Mouse (Mus musculus): Measurements from ENCODE around the gene Ccdc142. TPM values are rescaled to one million over a fixed set of nuclear protein-coding genes. Genes with fewer than 3 reads are reported as not detected.
A peak's percentile ranks its signal among the peaks of the same experiment; 100 is the strongest.

Gene Ccdc142
- polyA plus RNA-seq, 1 experiment from 2014 or later = 2.8 TPM

GRCm38 (mm10) chr6:83117165-83117438, 15.7 kb downstream of the Ccdc142 start:
- no peak for DNase-seq (ENCODE audit: low spot score)

- DNase-seq (ENCODE audit: low spot score) = no peak
These were observed 16.2 kb downstream of the Ccdc142 start for GRCm38 (mm10) chr6:83117616-83118015.

- no peak for DNase-seq (ENCODE audit: low spot score)
These were observed 17.0 kb downstream of the Ccdc142 start for GRCm38 (mm10) chr6:83118369-83118768.

GRCm38 (mm10) chr6:83118825-83119733, 17.7 kb downstream of the Ccdc142 start:
- no peak for DNase-seq (ENCODE audit: low spot score)

- no peak for DNase-seq (ENCODE audit: low spot score)
These were observed 18.3 kb downstream of the Ccdc142 start for GRCm38 (mm10) chr6:83119734-83120051.

GRCm38 (mm10) chr6:83120930-83121862, 19.8 kb downstream of the Ccdc142 start, which contains the start of gene Wbp1:
Gene Wbp1, minus strand, starts transcription at chr6:83121559.
- DNase-seq (ENCODE audit: low spot score) = peak; percentile 97

- DNase-seq (ENCODE audit: low spot score) = peak; percentile 43
These were observed 20.7 kb downstream of the Ccdc142 start for GRCm38 (mm10) chr6:83121863-83122710.

- DNase-seq (ENCODE audit: low spot score) = no peak
These were observed 21.6 kb downstream of the Ccdc142 start for GRCm38 (mm10) chr6:83122961-83123360.

- peak; percentile 96 for DNase-seq (ENCODE audit: low spot score)
These were observed 23.5 kb downstream of the Ccdc142 start for GRCm38 (mm10) chr6:83124851-83125312.

- no peak for DNase-seq (ENCODE audit: low spot score)
These were observed 23.9 kb downstream of the Ccdc142 start, which contains the start of gene Ino80b for GRCm38 (mm10) chr6:83125331-83125730. Gene Ino80b, minus strand, starts transcription at chr6:83125431.

- DNase-seq (ENCODE audit: low spot score) = no peak
These were observed 26.0 kb downstream of the Ccdc142 start for GRCm38 (mm10) chr6:83127419-83127818.

GRCm38 (mm10) chr6:83131469-83132034, 30.2 kb downstream of the Ccdc142 start:
- DNase-seq (ENCODE audit: low spot score) = no peak

GRCm38 (mm10) chr6:83132176-83132919, 30.9 kb downstream of the Ccdc142 start:
- no peak for DNase-seq (ENCODE audit: low spot score)

GRCm38 (mm10) chr6:83134226-83134625, 32.8 kb downstream of the Ccdc142 start:
- DNase-seq (ENCODE audit: low spot score) = no peak

- DNase-seq (ENCODE audit: low spot score) = no peak
These were observed 33.6 kb downstream of the Ccdc142 start, which contains the start of gene Rtkn for GRCm38 (mm10) chr6:83134951-83135513. Gene Rtkn, plus strand, starts transcription at chr6:83135463.

GRCm38 (mm10) chr6:83135571-83136161, 34.3 kb downstream of the Ccdc142 start:
- DNase-seq (ENCODE audit: low spot score) = no peak

- no peak for DNase-seq (ENCODE audit: low spot score)
These were observed 35.0 kb downstream of the Ccdc142 start for GRCm38 (mm10) chr6:83136291-83136880.

- DNase-seq (ENCODE audit: low spot score) = peak; percentile 81
These were observed 35.6 kb downstream of the Ccdc142 start for GRCm38 (mm10) chr6:83136881-83137575.
